ENCODE assay signal across 11 mouse cellular contexts in the genomic region with DNA sequence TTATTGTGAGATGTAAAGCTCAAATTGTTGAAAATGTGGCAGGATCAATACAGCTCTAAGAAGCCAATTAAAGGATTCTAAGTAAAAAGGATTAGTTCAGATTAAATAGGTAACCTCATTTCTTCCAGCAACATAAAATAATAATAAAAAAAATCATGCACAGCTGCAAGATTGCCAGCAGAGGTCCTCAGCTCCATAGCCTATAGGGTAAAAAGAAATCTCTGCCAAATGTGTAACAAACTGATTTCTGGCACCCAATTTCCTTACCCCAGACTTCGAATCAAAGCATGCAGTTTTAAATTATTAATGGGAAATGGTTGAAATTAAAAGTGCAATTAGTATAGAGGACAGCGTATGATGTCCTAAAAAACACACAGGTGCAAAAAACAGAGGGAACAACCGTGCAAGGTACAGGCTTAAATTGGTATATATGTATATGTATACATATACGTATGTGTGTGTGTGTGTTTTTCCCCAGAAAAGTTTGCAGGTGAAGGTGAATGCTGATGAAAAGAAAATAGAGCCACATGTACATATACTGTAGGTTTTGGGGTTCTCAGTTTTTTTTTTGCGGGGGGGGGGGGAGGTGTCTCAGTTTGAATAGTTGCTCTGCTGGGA.
DNase-seq lines count a peak whose midpoint lies in the region; ATAC-seq and TF ChIP-seq lines count a peak whose summit lies in the region.
"Had no signal": no experiment of that assay in that cellular context is flagged by ENCODE, and none has a peak within 500 bp of the region (broad histone marks: within the 10 kb centered on the region; RNA-seq: fewer than 3 reads in every experiment).

No protein-coding gene starts in this region.

- 72% methylated on average over 5 of the region's 5 CpGs for WGBS in heart, adult 2 months
- WGBS in heart, embryonic 10.5 days = 87% methylated on average over 5 of the region's 5 CpGs
- WGBS in neural tube, embryonic 11.5 days = 88% methylated on average over 5 of the region's 5 CpGs
- WGBS in neural tube, embryonic 15.5 days = 71% methylated on average over 5 of the region's 5 CpGs
- WGBS in forebrain, embryonic 14.5 days = 80% methylated on average over 5 of the region's 5 CpGs
- WGBS in stomach, postnatal 0 days = 67% methylated on average over 5 of the region's 5 CpGs

- intact Hi-C loops in heart, adult 2 months (cut with DNase I) = no loop called here
- intact Hi-C loops in heart, postnatal 14 days (cut with DNase I) = no loop called here

- TF ChIP-seq EP300 in heart, adult 2 months (IDR thresholded peaks at IDR 0.05; ENCODE audit: insufficient read depth, low read depth, low read length) = no peak
- TF ChIP-seq EP300 in stomach, postnatal 0 days (optimal IDR thresholded peaks at IDR 0.05) = no peak

- H3K9ac ChIP-seq in heart, adult 2 months (ENCODE audit: low read depth, low read length) = no peak overlapping the region
- H3K9ac ChIP-seq in neural tube, embryonic 11.5 days (ENCODE audit: low read length) = no peak overlapping the region
- no peak overlapping the region for H3K9ac ChIP-seq in neural tube, embryonic 15.5 days (replicated peaks)
- no peak overlapping the region for H3K9ac ChIP-seq in forebrain, embryonic 14.5 days (ENCODE audit: low read length)
- no peak overlapping the region for H3K9ac ChIP-seq in stomach, postnatal 0 days (ENCODE audit: low read length)
- H3K9ac ChIP-seq: heart, embryonic 12.5 days; kidney, embryonic 15.5 days had no signal

- no peak for DNase-seq in heart, adult 2 months
- no peak for DNase-seq in heart, embryonic 10.5 days (ENCODE audit: low spot score)
- no peak for DNase-seq in neural tube, embryonic 11.5 days (ENCODE audit: low spot score)
- peak; percentile 77 for DNase-seq in forebrain, embryonic 14.5 days (ENCODE audit: low spot score)
- no peak for DNase-seq in stomach, postnatal 0 days (ENCODE audit: low spot score)
- DNase-seq in heart, postnatal 14 days = no peak
- no peak for DNase-seq in urinary bladder, postnatal 4 days (ENCODE audit: low spot score in 2 of 2)

- H3K27ac ChIP-seq in heart, adult 2 months = no peak overlapping the region
- no peak overlapping the region for H3K27ac ChIP-seq in heart, embryonic 10.5 days
- H3K27ac ChIP-seq in neural tube, embryonic 11.5 days (ENCODE audit: low read depth, low read length) = no peak overlapping the region
- no peak overlapping the region for H3K27ac ChIP-seq in neural tube, embryonic 15.5 days (replicated peaks)
- no peak overlapping the region for H3K27ac ChIP-seq in forebrain, embryonic 14.5 days (ENCODE audit: low read depth, low read length)
- H3K27ac ChIP-seq in stomach, postnatal 0 days (replicated peaks) = no peak overlapping the region
- H3K27ac ChIP-seq: kidney, embryonic 15.5 days had no signal

- no peaks in the 10 kb centered on the region for H3K79me2 ChIP-seq in heart, adult 2 months (replicated peaks; ENCODE audit: control insufficient read depth, insufficient read depth, low read length)

- TF ChIP-seq POLR2A in heart, adult 2 months (IDR thresholded peaks at IDR 0.05; ENCODE audit: insufficient read depth, low read depth, low read length) = no peak

- no peaks in the 10 kb centered on the region for H3K4me1 ChIP-seq in heart, adult 2 months (ENCODE audit: control insufficient read depth, insufficient read depth, low read length)
- H3K4me1 ChIP-seq in heart, embryonic 10.5 days = no peaks in the 10 kb centered on the region
- no peaks in the 10 kb centered on the region for H3K4me1 ChIP-seq in neural tube, embryonic 11.5 days (ENCODE audit: control insufficient read depth, insufficient read depth, low read length)
- H3K4me1 ChIP-seq in neural tube, embryonic 15.5 days = no peaks in the 10 kb centered on the region
- no peaks in the 10 kb centered on the region for H3K4me1 ChIP-seq in forebrain, embryonic 14.5 days (ENCODE audit: control insufficient read depth, insufficient read depth, low read length)
- no peaks in the 10 kb centered on the region for H3K4me1 ChIP-seq in stomach, postnatal 0 days (replicated peaks; ENCODE audit: control insufficient read depth, insufficient read depth)
- H3K4me1 ChIP-seq: heart, embryonic 12.5 days; kidney, embryonic 15.5 days had no signal

- no peaks in the 10 kb centered on the region for H3K27me3 ChIP-seq in heart, adult 2 months (ENCODE audit: control insufficient read depth, insufficient read depth, low read length)
- no peaks in the 10 kb centered on the region for H3K27me3 ChIP-seq in heart, embryonic 10.5 days (ENCODE audit: insufficient read depth, poor library complexity, severe bottlenecking)
- no peaks in the 10 kb centered on the region for H3K27me3 ChIP-seq in neural tube, embryonic 11.5 days (ENCODE audit: control insufficient read depth, insufficient read depth, low read length)
- no peaks in the 10 kb centered on the region for H3K27me3 ChIP-seq in neural tube, embryonic 15.5 days (replicated peaks)
- no peaks in the 10 kb centered on the region for H3K27me3 ChIP-seq in forebrain, embryonic 14.5 days (replicated peaks; ENCODE audit: control insufficient read depth, insufficient read depth, low read length)
- H3K27me3 ChIP-seq in stomach, postnatal 0 days (ENCODE audit: control insufficient read depth, insufficient read depth, low read length) = no peaks in the 10 kb centered on the region
- H3K27me3 ChIP-seq: heart, embryonic 12.5 days; kidney, embryonic 15.5 days had no signal

- peak; percentile 26; the same call in 1 of the 2 replicates for ATAC-seq in neural tube, embryonic 11.5 days (ENCODE audit: insufficient read depth, low FRiP score, low TSS enrichment)
- no peak for ATAC-seq in neural tube, embryonic 15.5 days (ENCODE audit: low FRiP score)
- ATAC-seq in forebrain, embryonic 14.5 days = peak; percentile 62
- no peak for ATAC-seq in stomach, postnatal 0 days (ENCODE audit: low FRiP score, low TSS enrichment)

- no peaks in the 10 kb centered on the region for H3K36me3 ChIP-seq in heart, adult 2 months (ENCODE audit: control insufficient read depth, insufficient read depth, low read length)
- H3K36me3 ChIP-seq in heart, embryonic 10.5 days = no peaks in the 10 kb centered on the region
- no peaks in the 10 kb centered on the region for H3K36me3 ChIP-seq in neural tube, embryonic 11.5 days (ENCODE audit: control insufficient read depth, insufficient read depth, low read length)
- no peaks in the 10 kb centered on the region for H3K36me3 ChIP-seq in neural tube, embryonic 15.5 days
- no peaks in the 10 kb centered on the region for H3K36me3 ChIP-seq in forebrain, embryonic 14.5 days (ENCODE audit: control insufficient read depth, insufficient read depth, low read length)
- no peaks in the 10 kb centered on the region for H3K36me3 ChIP-seq in stomach, postnatal 0 days (ENCODE audit: control insufficient read depth, insufficient read depth, low read length)
- H3K36me3 ChIP-seq: heart, embryonic 12.5 days; kidney, embryonic 15.5 days had no signal

- H3K4me3 ChIP-seq in heart, adult 2 months = no peak overlapping the region
- H3K4me3 ChIP-seq in heart, embryonic 10.5 days = no peak overlapping the region
- no peak overlapping the region for H3K4me3 ChIP-seq in neural tube, embryonic 11.5 days (ENCODE audit: low read depth, low read length)
- H3K4me3 ChIP-seq in neural tube, embryonic 15.5 days (replicated peaks) = no peak overlapping the region
- no peak overlapping the region for H3K4me3 ChIP-seq in forebrain, embryonic 14.5 days (ENCODE audit: low read depth, low read length)
- no peak overlapping the region for H3K4me3 ChIP-seq in stomach, postnatal 0 days (ENCODE audit: low read depth, low read length)
- H3K4me3 ChIP-seq: erythroblast, embryonic 14.5 days; heart, embryonic 12.5 days; kidney, embryonic 15.5 days had no signal

- TF ChIP-seq CTCF in heart, adult 2 months (IDR thresholded peaks at IDR 0.05) = peak; percentile 47
- peak; percentile 72 for TF ChIP-seq CTCF in stomach, postnatal 0 days (IDR thresholded peaks at IDR 0.05; ENCODE audit: low read depth)

- no peaks in the 10 kb centered on the region for H3K9me3 ChIP-seq in heart, embryonic 10.5 days
- no peaks in the 10 kb centered on the region for H3K9me3 ChIP-seq in neural tube, embryonic 11.5 days (ENCODE audit: control insufficient read depth, low read length)
- no peaks in the 10 kb centered on the region for H3K9me3 ChIP-seq in neural tube, embryonic 15.5 days (replicated peaks)
- no peaks in the 10 kb centered on the region for H3K9me3 ChIP-seq in forebrain, embryonic 14.5 days (replicated peaks; ENCODE audit: control insufficient read depth, low read length)
- H3K9me3 ChIP-seq in stomach, postnatal 0 days (ENCODE audit: control insufficient read depth, low read length) = no peaks in the 10 kb centered on the region
- H3K9me3 ChIP-seq: kidney, embryonic 15.5 days had no signal

- H3K4me2 ChIP-seq in neural tube, embryonic 11.5 days (ENCODE audit: low read depth) = no peak overlapping the region
- H3K4me2 ChIP-seq in neural tube, embryonic 15.5 days = no peak overlapping the region
- H3K4me2 ChIP-seq in forebrain, embryonic 14.5 days (ENCODE audit: low read length) = no peak overlapping the region
- no peak overlapping the region for H3K4me2 ChIP-seq in stomach, postnatal 0 days (replicated peaks; ENCODE audit: low read depth)
- H3K4me2 ChIP-seq: heart, embryonic 12.5 days; kidney, embryonic 15.5 days had no signal

Comparison
In these comparisons a context has a peak if more than half of its experiments do, and no peak if none do; other contexts are left out.
1. ATAC-seq: peak in neural tube, embryonic 11.5 days (single experiment) and forebrain, embryonic 14.5 days (single experiment); none in neural tube, embryonic 15.5 days (single experiment) and stomach, postnatal 0 days (single experiment).